Mouse (Mus musculus) ES-Bruce4 (cell line): ENCODE results near the gene Tor1b. TPM values are rescaled to one million over a fixed set of nuclear protein-coding genes. Genes with fewer than 3 reads are reported as not detected.

ENCODE experiments used
- H3K27ac ChIP-seq: 2 replicates; pipeline ENCODE4 v1.5.1; 2012; ENCODE audit warnings: low read length, inconsistent platforms; ENCODE audit not compliant: insufficient read depth
- H3K27me3 ChIP-seq: 2 replicates; pipeline ENCODE4 v1.6.1; 2012; ENCODE audit warnings: mild to moderate bottlenecking, low read length, inconsistent platforms; ENCODE audit not compliant: control insufficient read depth, poor library complexity, insufficient read depth, severe bottlenecking
- H3K36me3 ChIP-seq: 2 replicates; pipeline ENCODE4 v1.6.1; 2012; ENCODE audit warnings: inconsistent platforms, mild to moderate bottlenecking, low read length, moderate library complexity; ENCODE audit not compliant: control insufficient read depth, poor library complexity, insufficient read depth, severe bottlenecking
- H3K4me1 ChIP-seq: one replicate; pipeline ENCODE4 v1.8.1; 2011; ENCODE audit warnings: low read length; ENCODE audit not compliant: control insufficient read depth, insufficient read depth
- H3K4me3 ChIP-seq: 2 replicates; pipeline ENCODE4 v1.5.1; 2011; ENCODE audit warnings: low read depth, mild to moderate bottlenecking, low read length
- H3K9ac ChIP-seq: 2 replicates; pipeline ENCODE4 v1.6.1; 2012; ENCODE audit warnings: low read depth, mild to moderate bottlenecking, inconsistent platforms; ENCODE audit not compliant: poor library complexity, severe bottlenecking
- H3K9me3 ChIP-seq: replicated peaks from 2 replicates; pipeline ENCODE4 v1.6.1; 2012; ENCODE audit warnings: mild to moderate bottlenecking, low read length, inconsistent platforms; ENCODE audit not compliant: control insufficient read depth, poor library complexity, insufficient read depth, severe bottlenecking
- CTCF ChIP-seq: IDR thresholded peaks from one replicate; pipeline ENCODE4 v1.8.1; 2011; ENCODE audit warnings: low read depth, low read length
- EP300 ChIP-seq: IDR thresholded peaks from 2 replicates; pipeline ENCODE4 v1.6.1; 2011; ENCODE audit warnings: low read depth, low read length; ENCODE audit not compliant: insufficient read depth
- POLR2A ChIP-seq: IDR thresholded peaks from one replicate; pipeline ENCODE4 v1.8.1; 2011; ENCODE audit warnings: low read length; ENCODE audit not compliant: insufficient read depth
- polyA plus RNA-seq: library from polyadenylated mRNA; stranded (reverse); fragments of >200 nt; gene quantifications from 2 replicates; pipeline ENCODE4 v1.2.4, GENCODE M21; 2011; ENCODE audit warnings: low read depth; ENCODE audit not compliant: missing spikeins, insufficient read depth, insufficient read length

Gene Tor1b
- polyA plus RNA-seq, 1 experiment = 22.3 TPM

DNA sequence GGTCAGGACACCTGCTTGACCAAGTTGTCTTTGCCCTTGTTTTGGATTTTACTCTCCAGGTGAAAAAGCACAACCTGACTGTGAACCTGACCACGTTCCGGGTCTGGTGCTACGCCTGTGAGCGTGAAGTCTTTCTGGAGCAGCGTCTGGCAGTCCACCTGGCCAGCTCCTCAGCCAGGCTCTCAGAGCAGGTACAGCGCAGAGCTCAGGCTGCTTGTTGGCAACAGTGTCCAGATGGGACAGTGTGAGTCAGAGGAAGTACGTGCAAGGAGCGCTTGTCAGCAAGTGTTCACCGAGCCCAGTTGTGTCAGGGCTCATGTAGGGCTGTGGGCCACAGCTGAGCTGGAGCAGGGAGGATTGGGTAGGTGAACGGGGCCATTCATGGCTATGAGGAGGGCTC lies 50.1 kb downstream of the Tor1b start:
- Histone ChIP-seq H3K36me3 (no peaks in the 10 kb centered on the region), H3K9me3 (no peaks in the 10 kb centered on the region), H3K27ac (no peak overlapping the region), H3K9ac (no peak overlapping the region), H3K27me3 (no peaks in the 10 kb centered on the region), H3K4me3 (no peak overlapping the region), H3K4me1 (no peaks in the 10 kb centered on the region)
- TF ChIP-seq POLR2A (no peak), EP300 (no peak), CTCF (no peak)

DNA sequence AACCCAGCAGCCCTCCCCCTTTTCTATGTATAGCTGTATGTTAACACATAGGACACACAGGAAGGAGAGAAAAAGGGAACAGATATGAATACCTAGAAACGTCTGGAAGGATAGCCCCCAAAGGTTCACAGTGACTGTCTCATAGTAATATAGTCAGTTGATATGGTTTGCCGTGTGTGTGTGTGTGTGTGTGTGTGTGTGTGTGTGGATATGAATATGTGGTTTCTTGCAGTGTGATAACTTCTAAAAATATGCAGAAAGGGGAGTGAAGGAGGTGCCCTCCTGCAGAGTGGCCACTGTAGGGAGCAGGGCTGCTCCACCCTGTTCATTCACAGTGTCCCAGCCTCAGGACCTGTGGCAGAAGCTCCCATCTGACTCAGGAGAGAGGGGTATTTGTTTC lies 52.7 kb downstream of the Tor1b start:
- no peaks in the 10 kb centered on the region for H3K27me3 ChIP-seq
- no peak overlapping the region for H3K9ac ChIP-seq

DNA sequence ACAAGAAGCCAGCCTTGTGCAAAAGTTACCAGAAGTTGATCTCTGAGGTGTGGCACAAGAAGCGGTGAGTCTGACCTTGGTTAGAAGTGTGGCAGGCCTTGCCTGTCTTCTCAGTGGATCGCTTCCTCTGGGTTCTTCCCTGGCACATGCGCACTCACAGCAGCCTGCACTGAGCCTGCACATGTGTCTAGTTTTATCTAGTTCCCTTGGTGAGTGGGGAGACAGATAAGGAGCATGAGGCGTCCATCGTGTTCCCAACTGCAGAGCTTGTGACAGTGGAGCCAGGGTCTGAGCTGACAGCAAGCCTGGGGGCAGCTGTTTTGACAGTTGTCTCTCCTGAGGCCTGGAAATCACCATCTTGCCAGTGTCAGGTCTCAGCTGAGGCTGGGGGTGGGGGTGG lies 53.7 kb downstream of the Tor1b start:
- no peak overlapping the region for H3K4me3 ChIP-seq
- no peaks in the 10 kb centered on the region for H3K9me3 ChIP-seq
- H3K27me3 ChIP-seq = no peaks in the 10 kb centered on the region
- no peaks in the 10 kb centered on the region for H3K36me3 ChIP-seq
- TF ChIP-seq POLR2A (no peak), CTCF (no peak), EP300 (no peak)
- H3K27ac ChIP-seq = no peak overlapping the region
- no peak overlapping the region for H3K9ac ChIP-seq
- H3K4me1 ChIP-seq = no peaks in the 10 kb centered on the region

More for the DNA sequence above, 52.7 kb downstream of the Tor1b start:
- no peaks in the 10 kb centered on the region for H3K36me3 ChIP-seq
- no peak overlapping the region for H3K27ac ChIP-seq
- no peak for TF ChIP-seq EP300
- no peak for TF ChIP-seq CTCF
- no peak for TF ChIP-seq POLR2A
- H3K4me1 ChIP-seq = no peaks in the 10 kb centered on the region
- H3K9me3 ChIP-seq = no peaks in the 10 kb centered on the region
- no peak overlapping the region for H3K4me3 ChIP-seq

DNA sequence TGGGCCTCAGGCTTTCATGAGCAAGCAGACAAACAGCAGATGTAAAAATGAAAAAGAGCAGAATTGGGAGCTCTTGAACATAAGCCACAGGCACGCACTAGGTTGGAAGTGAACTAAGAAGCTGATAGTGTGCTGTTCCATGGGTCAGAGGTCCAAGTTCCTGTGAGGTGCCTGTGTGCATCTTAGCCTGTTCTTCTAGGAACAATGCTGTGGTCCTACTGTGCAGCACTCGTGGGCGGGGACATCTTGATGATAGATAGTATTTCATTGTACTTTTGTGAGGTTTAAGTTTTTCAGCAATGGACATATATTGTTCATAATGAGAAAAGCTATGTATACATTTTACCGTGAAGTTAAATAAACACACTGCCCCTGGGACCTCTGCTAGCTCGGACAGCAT lies 54.4 kb downstream of the Tor1b start:
- TF ChIP-seq EP300 (no peak), CTCF (no peak)
- Histone ChIP-seq H3K9ac (no peak overlapping the region), H3K4me3 (no peak overlapping the region), H3K4me1 (no peaks in the 10 kb centered on the region), H3K27ac (no peak overlapping the region), H3K27me3 (no peaks in the 10 kb centered on the region), H3K9me3 (no peaks in the 10 kb centered on the region), H3K36me3 (no peaks in the 10 kb centered on the region)

Other genes with a start within 250 kb of the Tor1b start
- gene 1700001O22Rik, start 149.3 kb upstream of the Tor1b start, polyA plus RNA-seq = 2.2 and 2.4 TPM in 2 replicates
- gene Ntmt1, start 145.1 kb upstream of the Tor1b start, polyA plus RNA-seq = 42.6 and 46.3 TPM in 2 replicates
- gene Asb6, start 122.6 kb upstream of the Tor1b start, polyA plus RNA-seq = 18.4 and 19.9 TPM in 2 replicates
- gene Prrx2, start 118.0 kb upstream of the Tor1b start, polyA plus RNA-seq = 6.5 and 6.9 TPM in 2 replicates
- gene Ptges, start 23.1 kb upstream of the Tor1b start, polyA plus RNA-seq = 8.7 and 9.4 TPM in 2 replicates
- 27.5 and 31.0 TPM in 2 replicates for gene Tor1a, start 15.0 kb downstream of the Tor1b start, polyA plus RNA-seq
- gene BC005624, start 29.2 kb downstream of the Tor1b start, polyA plus RNA-seq = 30.9 and 43.6 TPM in 2 replicates
- gene Usp20, start 29.3 kb downstream of the Tor1b start, polyA plus RNA-seq = 7.2 and 10.5 TPM in 2 replicates
- 77.7 and 84.7 TPM in 2 replicates for gene Fnbp1, start 189.0 kb downstream of the Tor1b start, polyA plus RNA-seq
- 71.9 and 72.5 TPM in 2 replicates for gene Gpr107, start 199.4 kb downstream of the Tor1b start, polyA plus RNA-seq